Mouse (Mus musculus): ENCODE data around the gene Akap9.
"Not testable (repeated sequence)": the region's sequence is repeated elsewhere in the genome, so short reads cannot be mapped to it uniquely, and the experiment has no call there.

The Akap9 gene

DNA sequence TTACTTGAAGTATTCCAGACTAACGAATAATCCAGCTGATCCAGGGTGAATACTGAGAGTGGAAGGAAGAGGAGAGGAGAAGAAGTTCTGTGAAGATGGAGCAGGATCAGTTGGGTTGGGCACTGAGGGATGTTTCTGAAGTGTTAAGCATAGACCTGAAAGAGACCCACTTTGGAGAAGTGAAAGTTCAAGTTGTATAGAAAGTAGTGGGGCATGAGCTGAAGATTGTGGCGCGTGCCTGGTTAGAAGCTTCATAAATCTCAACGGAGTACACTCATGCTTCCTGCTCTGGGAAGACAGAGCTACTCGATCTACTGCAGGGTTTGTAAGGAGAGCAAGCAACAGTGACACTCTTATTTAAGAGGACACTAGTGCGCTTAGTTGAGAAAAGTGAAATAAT is 41.3 kb downstream of the Akap9 start:
- no peak for DNase-seq (ENCODE audit: extremely low read depth, low read depth)

DNA sequence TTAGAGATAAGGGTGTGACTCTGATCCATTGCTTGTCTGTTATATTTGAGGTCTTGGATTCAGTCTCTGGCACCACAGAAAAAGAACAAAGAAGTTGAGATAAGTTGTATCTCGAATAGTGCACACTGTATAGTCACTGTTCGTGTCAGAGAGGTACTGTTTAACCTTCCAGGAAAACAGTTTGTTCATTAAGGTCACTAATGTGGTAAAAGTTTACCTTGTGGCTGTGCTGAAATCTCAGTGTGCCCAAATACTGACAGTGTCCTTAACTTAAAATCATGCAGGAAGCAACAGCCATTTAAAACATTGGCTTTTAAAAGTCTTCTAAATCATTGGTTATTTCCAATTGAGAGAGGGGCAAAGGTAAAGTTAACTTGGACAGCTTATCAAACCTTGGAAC is 43.1 kb downstream of the Akap9 start:
- DNase-seq (ENCODE audit: extremely low read depth, low read depth), result no peak

DNA sequence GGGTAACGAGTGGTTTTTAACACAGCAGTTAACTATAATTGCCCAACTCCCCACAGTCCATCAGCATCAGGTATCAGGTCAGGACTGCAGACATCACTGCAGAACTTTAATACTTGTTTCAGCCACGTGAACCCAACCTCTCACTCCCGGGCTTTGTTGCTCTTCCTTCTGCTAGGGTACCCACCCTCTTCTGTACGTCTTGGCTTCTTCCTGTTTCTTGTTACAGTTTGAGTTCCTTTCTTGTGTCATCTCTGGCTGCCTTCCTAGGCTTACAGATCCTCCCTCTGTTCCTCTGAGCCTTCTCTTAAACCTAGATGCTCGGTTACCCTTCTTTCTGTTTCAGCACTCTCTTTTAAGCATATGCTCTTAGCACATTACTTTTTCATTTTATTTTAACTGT is 45.9 kb downstream of the Akap9 start:
- DNase-seq (ENCODE audit: extremely low read depth, low read depth), result no peak

DNA sequence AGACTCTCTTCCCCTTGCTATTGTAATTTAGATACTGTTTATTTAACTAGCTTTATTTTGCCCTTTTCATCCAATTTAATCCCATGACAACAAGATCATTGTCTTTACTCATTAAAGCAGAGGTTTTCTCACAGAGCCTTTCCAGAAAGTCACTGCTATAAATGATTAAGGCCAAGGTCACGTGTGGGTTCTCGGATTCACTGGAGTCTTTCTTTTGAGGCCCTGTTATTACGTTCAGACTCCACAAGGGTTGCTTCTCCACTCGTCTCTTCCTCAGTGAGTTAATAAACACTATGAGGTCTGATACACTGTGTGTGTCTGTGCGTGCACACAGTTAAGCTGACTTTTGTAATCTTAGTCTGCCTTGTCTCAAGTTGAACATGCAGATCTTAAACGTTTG is 47.0 kb downstream of the Akap9 start:
- no peak for DNase-seq (ENCODE audit: extremely low read depth, low read depth)

DNA sequence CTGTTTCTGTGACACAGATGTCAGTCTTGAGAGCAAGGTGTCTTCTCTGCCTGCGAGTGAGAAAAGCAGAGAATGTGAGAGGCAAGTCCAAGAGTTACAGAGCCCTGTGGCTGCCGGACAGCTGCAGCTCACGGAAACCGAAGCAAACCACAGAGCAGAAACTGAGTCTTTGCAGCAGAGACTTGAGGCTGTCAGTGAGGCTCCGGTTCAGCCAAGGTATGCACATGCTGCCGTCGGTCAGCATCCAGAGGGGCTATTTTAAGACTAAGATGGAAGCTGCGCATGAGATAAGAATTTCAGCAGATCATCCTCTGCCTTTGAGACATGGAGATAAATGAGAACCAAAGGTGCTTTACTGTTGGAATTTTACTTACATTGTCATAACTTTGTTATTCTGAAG is 48.3 kb downstream of the Akap9 start:
- DNase-seq (ENCODE audit: extremely low read depth, low read depth), result no peak

DNA sequence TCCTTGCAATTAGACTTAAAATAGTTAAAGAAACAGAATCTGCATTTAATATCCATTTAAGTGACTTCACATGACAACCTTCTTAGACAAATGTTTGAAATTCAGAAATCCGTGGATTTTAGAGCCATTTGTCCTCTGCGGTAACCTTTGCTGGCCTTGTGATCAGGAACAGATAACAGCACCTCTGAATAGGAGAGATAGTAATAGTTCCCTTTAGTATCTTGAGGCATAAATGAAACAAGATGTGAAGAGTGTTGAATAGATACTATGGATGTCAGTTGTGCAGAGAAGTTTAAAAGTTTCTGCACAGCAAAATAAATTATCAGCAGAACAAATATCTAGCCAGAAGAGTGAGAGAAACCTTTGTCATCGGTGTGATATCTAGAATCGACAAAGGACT is 50.0 kb downstream of the Akap9 start:
- no peak for DNase-seq (ENCODE audit: extremely low read depth, low read depth)

DNA sequence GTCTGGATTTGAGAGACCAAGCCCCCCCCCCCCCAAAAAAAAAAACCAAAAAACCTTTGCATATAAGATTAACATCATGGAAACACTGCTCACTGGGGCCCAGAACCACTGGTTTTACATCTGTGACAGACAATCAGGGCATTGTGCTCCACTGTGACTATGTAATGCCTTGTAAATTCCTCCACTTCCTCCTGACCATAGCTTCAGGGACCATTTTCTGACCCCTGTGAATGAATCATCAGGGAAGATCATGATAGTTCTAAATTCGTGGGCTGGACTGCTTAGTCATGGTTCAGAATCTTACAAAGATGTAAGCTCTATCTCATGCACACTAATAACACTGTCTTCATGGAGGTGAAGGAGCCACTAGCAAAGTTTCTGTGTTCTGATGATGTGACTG is 61.8 kb downstream of the Akap9 start:
- DNase-seq (ENCODE audit: extremely low read depth, low read depth), result no peak

DNA sequence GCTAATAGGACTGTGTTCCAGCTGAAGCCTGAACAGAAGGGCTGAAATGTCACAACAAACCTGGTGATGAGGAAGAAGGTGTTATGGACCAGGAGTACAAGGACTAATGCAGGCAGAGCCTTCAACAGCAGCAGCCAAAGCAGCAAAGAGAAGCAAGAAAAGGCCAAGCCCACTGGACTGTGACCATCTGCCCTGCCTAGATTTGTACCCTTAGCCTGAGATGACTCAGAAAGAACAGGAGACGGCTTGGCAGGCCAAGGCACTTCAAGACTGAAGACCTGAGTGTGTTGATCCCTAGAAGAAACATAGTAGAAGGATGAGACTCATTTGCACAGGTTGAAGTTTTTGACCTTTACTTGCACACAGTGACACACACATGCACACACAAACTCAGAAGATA is 62.6 kb downstream of the Akap9 start:
- DNase-seq (ENCODE audit: extremely low read depth, low read depth), result no peak

DNA sequence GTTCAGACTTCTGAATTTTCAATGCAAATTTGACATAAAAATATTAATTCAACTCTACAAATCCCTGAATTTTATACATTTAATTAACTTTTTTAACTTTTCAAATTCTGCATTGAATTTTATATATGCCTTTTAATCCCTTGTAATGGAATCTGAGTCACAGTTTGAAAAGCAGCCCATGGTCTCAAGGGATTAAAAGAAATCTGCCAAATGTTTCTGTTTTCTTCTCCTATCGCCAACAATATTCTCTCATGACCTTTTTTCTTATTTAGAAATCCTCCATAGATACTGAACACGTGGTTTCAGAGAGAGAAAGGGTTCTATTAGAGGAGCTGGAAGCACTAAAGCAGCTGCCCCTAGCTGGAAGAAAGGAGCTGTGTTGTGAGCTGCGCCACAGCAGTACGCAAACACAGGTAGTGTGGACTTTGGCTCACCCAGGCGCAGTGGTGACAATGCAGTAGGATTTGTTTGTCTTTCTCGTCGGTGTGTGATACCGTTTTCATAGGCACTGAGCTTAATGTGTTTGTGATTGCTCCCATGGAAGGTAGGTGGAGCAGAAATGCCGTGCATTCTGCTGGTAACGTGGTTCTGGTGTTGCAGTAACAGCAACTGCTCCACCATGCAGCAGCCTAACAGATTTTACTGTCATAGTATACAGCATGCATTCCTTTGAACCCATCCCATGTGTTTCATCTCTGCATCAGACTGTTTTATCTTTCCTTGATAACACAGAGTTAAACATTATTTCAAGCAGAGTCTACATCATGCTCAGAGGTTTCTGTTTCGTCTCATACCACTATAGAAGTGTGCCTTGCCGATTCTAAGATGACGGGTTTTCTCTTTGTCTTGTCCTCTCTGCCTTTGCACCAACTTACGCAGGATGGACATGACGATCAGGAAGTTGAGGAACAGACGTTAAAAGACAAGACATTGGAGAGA is 76.9 kb downstream of the Akap9 start:
- DNase-seq (ENCODE audit: extremely low read depth, low read depth), result no peak

DNA sequence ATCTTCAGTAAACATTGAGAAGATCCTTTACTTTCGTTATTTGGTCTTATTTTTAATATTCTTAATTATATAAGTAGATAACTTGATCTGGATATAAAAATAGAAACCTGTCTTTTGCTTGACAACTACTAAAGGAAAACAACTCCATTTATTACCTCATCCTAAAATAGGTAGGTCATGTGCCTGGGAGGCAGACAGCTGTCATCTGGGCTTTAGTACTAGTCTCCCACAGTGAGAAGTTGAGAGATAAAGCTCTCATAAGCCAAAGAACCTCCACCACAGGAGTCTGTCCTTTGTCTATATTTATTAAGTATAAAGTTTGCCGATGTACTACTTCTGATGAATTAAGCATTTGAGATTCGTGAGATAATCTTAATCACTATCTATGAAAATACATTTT is 78.8 kb downstream of the Akap9 start:
- DNase-seq (ENCODE audit: extremely low read depth, low read depth), result no peak

DNA sequence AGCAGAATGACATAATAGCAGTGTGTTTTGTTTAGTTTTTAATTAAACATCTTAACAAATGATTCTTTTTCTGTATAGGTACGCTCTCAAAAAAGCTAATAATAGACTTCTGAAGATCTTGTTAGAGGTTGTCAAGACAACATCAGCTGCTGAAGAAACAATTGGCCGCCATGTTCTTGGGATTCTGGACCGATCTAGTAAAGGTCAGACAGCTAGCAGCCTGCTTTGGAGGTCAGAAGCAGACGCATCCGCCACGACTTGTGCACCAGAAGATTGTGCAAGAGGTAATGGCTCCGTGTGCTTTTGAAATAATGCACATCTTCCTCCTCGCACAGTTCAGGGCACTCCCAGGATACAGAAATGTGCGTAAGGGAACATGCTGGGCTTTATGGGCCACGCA is 80.4 kb downstream of the Akap9 start:
- no peak for DNase-seq (ENCODE audit: extremely low read depth, low read depth)

DNA sequence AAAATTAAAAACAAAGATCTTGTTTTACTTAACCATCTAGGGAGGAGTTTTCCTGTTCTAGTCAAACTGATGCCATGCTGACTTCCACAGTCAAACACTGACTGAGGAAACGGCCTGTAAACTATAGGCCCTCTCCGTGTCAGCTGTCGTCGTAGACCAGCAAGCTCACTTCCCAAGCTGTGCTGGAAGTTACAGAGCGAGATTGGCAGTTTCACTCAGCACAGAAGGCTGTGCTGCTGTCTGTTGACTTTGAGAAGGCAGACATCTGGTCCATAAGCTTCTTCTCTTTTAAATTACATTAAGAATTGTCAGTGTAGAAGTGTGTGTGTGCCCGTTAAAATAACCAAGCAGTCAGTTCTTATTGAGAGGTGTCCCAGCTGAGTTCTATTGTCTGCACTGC is 81.7 kb downstream of the Akap9 start:
- DNase-seq (ENCODE audit: extremely low read depth, low read depth), result no peak

DNA sequence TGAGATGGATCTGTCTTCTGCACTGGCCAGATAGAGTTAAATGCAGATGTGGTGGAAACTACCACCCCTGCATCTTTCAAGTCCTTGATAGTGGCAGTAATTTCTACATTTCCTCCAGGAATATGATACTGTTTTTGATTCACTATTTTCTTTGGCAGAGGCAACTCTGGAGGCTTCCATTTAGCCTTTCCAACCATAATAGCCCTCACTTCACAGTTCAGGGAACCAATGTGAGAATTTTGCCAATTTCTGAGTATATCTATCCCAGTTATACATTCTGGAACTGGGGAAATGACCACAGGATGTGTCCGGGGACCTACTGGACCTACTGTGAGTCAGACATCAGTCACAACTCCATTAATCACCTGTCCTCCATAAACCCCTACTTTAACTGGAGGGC is 89.8 kb downstream of the Akap9 start:
- not testable (repeated sequence) for DNase-seq (ENCODE audit: extremely low read depth, low read depth)

DNA sequence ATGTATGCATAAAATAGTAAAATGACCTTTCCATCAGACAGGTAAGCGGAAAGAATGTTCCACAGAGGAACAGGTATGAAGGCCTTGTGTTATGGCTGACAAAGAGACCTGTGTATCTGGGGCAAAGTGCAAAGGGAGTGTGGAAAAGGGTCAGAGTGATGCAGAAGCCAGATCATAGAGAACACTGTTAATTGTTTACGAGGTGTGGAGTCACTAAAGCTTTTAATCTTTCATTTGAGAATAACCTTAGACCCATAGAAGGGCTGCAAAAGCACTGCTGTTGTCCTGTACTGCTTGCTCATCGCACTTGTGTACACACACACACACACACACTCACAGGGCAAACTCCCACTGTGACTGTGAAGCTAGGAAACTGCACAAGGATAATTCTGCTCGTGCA is 91.5 kb downstream of the Akap9 start:
- no peak for DNase-seq (ENCODE audit: extremely low read depth, low read depth)

DNA sequence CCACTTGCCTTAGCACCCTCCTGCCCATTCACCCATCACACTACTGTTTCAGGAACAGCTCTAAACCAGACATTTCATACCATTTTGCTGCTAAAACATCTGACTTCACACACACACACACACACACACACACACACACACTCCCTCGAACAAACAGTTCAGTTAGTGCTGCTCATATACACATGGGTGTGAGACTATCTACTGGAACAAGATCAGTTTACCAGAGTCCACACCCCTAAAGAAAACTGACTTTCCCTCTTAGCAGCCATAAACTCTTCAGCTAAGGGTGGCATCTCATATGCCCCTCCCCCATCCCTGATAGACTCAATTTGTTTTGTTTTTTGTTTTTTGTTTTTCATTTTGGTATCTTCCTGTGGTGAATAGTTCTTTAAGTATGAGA is 92.2 kb downstream of the Akap9 start:
- no peak for DNase-seq (ENCODE audit: extremely low read depth, low read depth)

DNA sequence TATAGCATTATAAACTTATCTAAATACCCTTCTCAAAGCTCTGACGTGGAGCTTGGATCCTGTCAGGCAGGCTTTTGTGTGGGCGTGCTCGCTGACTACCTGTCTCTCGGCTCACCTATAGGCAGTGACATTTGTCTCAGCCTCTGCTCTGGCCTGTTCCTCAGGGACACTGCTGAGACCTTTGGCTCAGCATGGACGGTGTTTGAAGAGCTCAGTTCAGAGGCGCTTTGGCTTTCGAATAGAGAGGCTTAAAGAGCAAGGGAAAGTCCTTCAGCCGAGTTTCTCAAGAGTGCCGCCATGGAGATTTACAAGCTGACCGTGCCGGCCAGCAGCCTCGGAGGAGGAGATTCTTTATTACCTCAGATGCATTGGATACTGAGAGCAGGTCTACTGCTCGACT is 95.3 kb downstream of the Akap9 start:
- DNase-seq (ENCODE audit: extremely low read depth, low read depth), result no peak

DNA sequence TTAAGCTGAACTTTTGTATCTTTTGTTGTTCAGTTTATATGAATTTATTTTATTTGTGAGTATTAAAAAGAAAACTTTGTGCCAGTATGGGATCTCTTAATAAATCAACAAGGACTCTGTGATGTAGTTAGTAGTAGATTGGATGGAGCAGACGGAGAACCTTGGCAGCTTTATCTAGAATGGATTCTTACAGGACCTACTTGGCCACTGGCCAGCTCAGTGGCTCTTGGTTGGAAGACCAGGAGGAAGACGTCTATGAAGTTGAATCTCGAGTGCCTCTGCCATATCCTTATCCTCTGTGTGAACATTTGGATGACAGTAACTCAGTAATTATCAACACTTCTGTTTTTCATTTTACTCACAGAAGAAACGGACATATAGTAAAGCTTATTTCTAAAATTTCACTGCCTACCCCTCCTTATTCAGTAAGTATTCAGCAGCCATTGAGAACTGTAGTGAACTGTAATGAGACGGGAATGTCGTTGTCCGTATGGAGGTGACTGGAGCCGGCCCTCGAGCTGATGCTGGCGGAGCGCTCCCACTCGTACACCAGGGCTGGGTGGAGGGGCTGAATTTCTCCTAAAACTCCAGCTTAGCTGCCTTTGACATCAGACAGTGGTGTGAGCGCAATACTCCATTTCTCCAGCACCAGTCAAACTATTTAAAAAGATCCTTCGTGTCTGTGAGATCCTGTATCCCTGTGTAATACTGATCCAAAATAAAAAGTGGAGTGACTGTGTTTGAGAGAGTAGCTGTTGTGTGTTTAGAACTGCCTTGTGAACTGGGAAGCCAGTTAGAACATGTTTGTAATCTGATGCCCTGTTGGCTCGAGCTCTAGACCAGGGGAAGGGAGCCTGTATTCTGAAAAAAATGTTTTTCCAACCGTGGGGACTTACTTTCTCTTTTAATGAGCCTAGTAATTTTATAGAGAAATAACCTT is 96.2 kb downstream of the Akap9 start:
- DNase-seq (ENCODE audit: extremely low read depth, low read depth), result no peak

DNA sequence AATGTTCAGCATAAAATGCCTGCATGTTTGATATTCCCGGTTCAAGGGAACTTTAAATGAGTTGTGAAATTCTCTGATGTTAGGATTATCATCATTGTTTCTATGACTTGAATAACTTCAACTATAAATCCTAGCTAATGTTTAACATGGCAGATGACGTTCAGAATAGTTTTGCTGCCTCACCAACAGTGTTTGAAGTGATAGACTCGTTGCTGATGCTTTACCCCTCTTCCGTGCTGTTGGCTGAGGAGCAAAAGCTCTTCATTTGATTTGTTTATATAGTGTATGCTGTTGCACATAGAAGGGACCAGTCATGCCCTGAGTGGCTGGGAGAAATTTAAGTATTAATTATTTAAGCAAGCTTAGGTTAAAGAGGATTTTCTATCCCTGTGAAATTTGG is 96.9 kb downstream of the Akap9 start:
- no peak for DNase-seq (ENCODE audit: extremely low read depth, low read depth)

DNA sequence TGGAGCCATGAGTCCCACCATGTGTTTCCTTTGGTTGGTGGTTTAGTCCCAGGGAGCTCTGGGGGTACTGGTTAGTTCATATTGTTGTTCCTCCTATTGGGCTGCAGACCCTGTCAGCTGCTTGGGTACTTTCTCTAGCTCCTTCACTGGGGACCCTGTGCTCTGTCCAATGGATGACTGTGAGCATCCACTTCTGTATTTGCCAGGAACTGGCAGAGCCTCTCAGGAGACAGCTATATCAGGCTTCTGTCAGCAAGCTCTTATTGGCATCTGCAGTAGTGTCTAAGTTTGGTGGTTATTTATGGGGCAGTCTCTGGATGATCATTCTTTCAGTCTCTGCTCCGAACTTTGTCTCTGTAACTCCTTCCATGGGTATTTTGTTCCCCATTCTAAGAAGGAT is 98.5 kb downstream of the Akap9 start:
- DNase-seq (ENCODE audit: extremely low read depth, low read depth), result not testable (repeated sequence)

DNA sequence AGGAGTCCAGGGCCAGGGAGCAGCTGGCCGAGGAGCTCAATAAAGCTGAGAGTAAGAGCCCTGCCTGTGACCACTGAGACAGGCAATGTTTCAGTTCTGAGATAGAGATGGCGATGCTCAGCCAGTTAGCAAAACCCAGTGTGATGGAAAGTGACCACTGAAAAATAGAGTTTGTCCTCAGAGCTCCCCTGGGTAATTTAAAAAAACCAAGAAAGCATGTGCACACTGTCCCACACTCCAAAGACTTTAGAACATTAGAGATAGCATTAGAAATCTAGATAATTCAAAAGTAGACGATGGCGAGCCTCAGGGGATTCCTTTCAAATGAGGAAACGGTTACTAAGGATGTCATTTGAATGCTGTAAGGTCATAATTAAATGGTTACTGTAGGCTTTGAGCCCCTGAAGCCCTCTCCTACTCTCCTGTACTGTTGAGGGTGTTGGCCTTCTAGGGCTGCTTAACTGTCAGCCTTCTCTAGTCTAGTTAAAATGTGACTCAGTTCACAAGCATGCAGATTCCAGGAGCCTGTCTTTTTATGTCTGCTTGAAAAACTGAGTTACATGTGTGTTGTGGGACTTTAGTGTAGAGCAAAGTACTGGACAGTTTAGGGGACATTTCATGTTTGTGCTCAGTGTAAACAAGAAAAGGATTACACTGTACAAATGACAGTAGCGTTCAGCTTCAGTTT is 100.8 kb downstream of the Akap9 start:
- DNase-seq (ENCODE audit: extremely low read depth, low read depth), result no peak

DNA sequence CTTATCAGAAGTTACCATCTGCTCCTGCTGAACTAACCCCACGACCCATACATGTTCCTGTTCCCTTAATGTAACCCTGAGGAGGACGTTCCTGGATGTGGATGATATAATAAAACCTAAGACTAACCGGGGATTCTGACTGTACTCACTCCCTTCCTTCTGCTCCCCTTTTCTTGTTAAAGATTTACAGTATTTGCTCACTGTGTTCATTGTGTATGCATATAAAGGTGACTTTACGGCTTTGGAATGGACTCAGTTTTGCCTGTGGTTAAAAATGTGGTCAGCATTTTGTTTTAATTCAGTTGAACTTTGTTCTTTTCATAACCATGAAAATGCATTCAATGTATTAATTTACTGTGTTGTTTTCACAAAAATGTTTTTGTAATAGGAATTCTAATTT is 104.0 kb downstream of the Akap9 start:
- DNase-seq (ENCODE audit: extremely low read depth, low read depth), result no peak

DNA sequence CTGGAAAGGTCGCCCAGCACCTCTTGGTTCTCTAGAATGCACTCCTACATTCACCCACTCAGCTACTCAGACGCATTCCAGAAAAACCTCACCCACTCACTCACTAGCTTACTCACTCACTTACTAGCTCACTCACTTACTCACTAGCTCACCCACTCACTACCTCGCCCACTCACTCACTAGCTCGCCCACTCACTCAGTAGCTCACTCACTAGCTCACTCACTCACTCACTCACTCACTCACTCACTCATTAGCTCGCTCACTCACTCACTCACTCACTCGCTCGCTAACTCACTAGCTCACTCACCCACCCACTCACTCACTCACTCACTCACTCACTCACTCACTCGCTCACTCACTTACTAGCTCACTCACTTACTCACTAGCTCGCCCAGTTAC is 108.8 kb downstream of the Akap9 start:
- no peak for DNase-seq (ENCODE audit: extremely low read depth, low read depth)
